Mouse (Mus musculus): Measurements from ENCODE around the gene Pi4k2b. TPM values are rescaled to one million over a fixed set of nuclear protein-coding genes. Genes with fewer than 3 reads are reported as not detected.

Pi4k2b gene
- polyA plus RNA-seq, 1 experiment from 2014 or later, result 14.2 TPM

Other genes starting within 250 kb of the Pi4k2b start
- 0.89 and 1.1 TPM in 2 replicates for gene Lgi2, start 175.1 kb upstream of the Pi4k2b start, polyA plus RNA-seq (2016; fragmentation: Nextera tagmentation; extraction: Ambion mirVana)
- gene Sepsecs, start 71.9 kb upstream of the Pi4k2b start, polyA plus RNA-seq (2016; fragmentation: Nextera tagmentation; extraction: Ambion mirVana), result 8.2 and 8.7 TPM in 2 replicates
- 21.5 and 22.1 TPM in 2 replicates for gene Zcchc4, start 33.8 kb downstream of the Pi4k2b start, polyA plus RNA-seq (2016; fragmentation: Nextera tagmentation; extraction: Ambion mirVana)
- gene Anapc4, start 92.4 kb downstream of the Pi4k2b start, polyA plus RNA-seq (2016; fragmentation: Nextera tagmentation; extraction: Ambion mirVana), result 116 and 118 TPM in 2 replicates